Mouse (Mus musculus) thymus, postnatal 4 days (tissue): ENCODE results near the gene Klhl7.

Source experiments
- DNase-seq: peaks from one replicate; pipeline ENCODE4 v3.0.0; 2021

Klhl7 gene

DNA sequence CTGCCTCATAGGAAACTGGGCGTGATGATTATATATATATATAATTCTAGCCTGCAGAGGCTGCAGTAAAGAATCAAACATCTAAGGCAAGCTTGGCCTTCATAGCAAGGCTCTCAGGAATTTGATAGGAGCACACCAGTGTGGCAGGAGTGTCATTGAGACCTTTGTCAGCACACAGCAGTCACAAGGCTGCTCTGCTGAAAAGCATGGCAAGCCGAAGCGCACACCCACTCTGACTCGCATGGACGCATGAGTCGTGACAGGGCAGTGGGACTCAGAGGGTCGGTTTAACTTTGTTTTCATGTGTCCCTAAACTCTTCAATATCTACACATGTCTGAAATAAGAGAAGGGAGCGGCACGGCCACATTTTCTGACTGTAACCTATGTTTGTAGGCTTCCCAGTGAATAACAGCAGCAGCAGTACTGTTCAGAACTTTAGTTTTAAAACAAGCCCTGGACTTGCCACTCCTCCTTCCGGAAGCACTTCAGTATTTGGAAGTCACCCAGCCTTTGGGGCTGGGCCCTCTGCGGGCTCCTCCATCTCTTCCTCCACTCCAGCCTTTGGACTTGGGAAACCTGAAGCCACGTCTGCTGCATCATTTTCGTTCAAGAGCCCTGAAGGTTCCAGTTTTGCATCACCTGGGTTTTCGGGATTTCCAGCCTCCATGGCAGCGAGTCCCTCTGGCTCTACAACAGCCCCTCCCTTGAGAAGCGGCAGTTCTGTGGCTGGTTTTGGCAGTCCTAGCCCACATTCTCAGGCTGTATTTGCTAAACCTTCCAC lies 81.3 kb downstream of the Klhl7 start:
- no peak for DNase-seq

DNA sequence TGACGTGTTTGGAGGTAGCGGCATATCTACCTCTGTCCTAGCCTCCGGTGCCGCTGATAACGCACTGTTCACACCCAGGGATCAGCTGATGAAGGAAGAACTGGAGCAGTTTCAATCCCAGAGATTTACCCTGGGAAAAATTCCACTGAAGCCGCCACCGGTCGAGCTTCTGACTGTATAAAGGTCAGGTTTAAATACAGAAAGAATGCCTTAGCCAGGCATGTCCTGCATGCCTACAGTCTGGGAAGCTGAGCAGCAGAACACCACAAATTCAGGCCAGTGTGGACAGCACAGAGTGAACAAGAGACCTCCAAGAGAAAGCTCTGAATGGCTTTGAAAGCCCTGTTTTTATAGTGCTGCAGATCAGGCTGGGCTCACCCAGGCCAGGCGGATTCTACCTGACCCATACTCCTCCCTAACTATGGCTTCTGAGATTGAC lies 81.9 kb downstream of the Klhl7 start:
- DNase-seq, result no peak

DNA sequence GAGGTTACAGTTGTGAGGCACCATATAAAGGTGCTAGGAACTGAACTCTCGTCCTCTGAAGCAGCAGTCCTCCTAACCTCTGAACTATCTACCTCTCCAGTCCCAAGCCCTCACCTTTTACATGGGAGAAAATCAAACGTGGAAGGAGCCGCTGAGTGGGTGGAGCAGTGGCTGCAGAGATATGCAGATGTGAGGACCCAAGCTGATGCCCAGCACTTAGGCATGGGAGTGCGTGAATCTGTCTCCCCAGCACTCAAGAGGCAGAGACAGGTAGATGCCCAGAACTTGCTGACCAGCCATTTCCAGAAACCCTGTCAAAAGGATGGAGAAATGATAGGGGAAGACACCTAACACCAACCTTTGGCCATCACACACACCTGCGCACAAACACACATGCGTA lies 82.7 kb downstream of the Klhl7 start:
- no peak for DNase-seq

DNA sequence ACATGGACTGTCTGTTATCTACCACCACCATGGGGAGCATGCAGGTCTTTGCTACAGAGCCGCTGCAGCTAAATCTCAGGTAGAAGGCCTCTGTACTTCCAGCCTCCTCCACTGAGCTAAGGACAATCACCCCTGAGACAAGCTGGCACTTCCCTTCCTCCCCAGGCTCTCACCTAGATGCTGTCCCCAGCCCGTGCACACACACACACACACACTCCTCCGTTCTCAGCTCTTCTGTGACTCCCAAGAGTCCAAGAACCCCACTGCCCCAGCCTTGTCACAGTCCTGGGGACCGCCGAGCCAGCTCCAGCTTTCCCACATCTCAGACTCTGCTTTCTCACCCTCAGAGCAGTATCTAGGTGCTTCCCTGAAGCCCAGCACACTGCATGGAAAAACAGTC lies 83.6 kb downstream of the Klhl7 start:
- DNase-seq, result no peak

DNA sequence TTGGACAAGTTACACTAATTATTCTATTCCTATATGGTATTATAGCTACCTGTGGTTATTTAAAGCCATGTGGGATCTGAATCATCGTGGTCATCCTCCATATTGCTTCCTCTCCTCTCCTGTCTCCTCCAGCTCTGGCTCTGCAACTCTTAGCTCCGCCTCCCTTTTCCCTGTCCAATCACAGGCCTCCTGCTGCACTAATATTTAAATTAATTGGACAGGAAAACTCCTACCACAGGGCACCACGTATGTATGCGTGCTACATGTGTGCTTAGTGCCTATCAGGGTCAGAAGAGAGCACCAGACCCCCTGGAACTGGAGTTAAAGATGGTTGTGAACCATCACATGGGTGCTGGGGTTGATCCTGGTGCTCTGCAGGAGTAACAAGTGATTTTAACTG lies 88.1 kb downstream of the Klhl7 start:
- no peak for DNase-seq

DNA sequence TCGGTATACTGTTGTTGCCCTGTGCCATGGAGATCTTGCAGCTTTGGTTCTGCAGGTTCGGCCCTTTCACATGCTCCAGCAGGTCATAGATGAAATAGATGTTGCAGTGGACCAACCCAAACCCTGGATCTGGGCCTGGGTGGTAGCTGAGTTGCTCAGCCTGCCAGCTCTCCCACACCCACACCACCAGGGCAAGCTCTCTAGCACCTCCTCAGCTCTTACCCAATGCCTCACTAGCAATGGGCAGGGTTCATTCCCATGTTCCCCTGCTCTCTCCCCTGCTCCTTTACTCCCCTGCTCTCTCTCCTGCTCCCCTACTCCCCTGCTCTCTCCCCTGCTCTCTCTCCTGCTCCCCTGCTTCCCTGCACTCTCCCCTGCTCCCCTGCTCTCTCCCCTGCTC lies 91.4 kb downstream of the Klhl7 start:
- no peak for DNase-seq

DNA sequence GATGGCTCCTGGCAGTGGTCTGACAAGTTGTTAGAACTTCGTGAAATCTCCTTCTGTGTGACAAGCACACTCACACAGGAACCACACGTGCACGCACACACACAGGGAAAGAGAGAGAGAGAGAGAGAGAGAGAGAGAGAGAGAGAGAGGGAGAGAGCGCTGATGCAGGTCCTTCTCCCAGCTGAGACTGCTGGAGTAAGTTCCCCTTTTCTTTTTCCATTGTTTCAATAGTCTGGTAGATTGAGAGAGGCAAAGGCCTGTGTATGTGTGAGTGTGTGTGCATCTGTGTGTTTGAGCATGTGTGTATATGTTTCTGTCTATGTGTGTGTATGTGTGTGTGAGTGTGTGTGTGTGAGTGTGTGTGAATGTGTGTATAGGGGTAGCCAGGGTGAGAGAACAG lies 100.6 kb downstream of the Klhl7 start:
- DNase-seq, result no peak

DNA sequence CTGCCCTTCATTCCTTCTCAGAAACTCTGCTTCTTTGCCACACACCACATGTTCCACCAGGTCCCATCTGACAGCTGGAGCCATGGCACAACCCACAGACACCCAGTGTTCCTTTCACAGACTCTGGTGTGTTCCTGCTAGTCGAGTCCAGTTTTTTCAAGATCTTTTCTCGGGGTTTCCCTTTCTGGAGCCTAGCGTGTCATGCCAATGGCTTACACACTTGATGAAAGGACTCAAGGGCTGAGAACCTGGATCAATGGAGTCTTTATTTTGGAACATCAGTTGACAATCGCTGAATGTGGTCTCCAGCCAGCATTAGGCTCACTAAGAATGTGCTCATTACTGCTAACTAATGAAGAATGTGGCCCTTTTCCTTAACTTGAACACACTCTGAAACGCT lies 102.1 kb downstream of the Klhl7 start:
- DNase-seq, result no peak

DNA sequence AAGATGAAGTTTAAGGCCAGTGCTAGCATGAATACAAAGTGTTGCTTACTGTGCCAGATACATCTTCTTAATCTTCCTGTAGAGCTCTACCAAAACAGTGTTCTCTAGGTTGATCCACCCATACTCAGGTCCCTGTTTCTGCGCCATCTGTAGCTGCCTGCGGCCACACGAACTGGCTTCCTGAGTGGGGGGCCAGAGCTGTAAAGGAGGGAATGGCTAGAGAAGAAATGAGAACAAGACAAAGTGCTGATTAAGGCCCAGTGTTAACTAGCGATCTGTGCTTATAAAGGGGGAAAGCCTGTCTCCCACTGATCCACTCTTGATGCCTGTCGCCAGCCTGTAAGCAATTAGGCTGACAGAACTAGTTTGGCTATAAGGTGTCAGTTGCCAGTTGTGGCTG lies 102.9 kb downstream of the Klhl7 start:
- DNase-seq, result no peak

DNA sequence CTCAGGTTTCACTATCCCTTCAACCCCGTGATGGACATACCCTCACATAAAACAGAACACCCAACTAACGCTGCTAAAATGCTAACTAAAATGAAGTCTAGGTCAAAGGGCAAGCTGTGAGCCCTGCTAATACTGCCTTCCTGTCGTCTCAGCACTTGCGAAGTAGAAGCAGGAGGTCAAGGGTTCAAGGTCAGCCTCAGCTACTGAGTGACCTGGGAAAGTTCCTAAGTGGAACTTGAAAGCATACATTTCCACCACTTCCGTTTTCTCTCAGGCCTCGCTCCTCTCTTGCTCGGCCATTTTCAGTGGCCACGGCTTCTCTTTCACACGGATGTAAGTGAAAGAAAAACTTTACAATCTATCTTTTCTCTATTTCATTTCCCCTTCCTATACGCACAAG lies 107.6 kb downstream of the Klhl7 start:
- no peak for DNase-seq

DNA sequence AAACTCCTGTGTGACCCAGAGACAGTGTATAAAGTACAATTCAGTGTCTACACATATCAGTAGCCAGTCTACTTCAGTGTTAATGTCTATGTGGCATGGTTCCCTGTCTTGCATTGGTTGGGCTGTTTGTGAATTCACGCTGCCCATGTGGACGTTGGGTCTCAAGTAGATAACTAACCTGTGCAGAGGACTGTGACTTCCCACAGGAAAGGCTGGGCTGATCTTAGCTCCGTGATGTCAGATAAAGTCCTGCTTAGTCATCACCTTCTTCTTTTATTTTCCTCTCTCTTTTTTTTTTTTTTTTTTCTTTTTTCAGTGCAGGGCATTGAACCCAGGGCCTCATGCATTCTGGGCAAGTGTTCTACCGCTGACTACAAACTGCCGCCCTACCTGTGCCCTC lies 108.1 kb downstream of the Klhl7 start:
- no peak for DNase-seq
